Mouse (Mus musculus) urinary bladder, postnatal 36 days (tissue): ENCODE measurements around the gene Mlf1.

ENCODE experiments used
- DNase-seq, 2 experiments: peaks; one replicate each; pipeline ENCODE4 v3.0.0; 2022; ENCODE audit warnings: low spot score in 2 of 2, mixed read lengths in 1 of 2

The Mlf1 gene

GRCm38 (mm10) chr3:67447143-67447542 lies 73.2 kb downstream of the Mlf1 start:
- DNase-seq: no peak
